Mouse (Mus musculus): ENCODE data around the gene Gm15130. TPM values are rescaled to one million over a fixed set of nuclear protein-coding genes. Genes with fewer than 3 reads are reported as not detected.

The Gm15130 gene
- not detected in 2 replicates for polyA plus RNA-seq (2012; ENCODE audit: insufficient read depth, insufficient read length, low replicate concordance, missing spikeins)

DNA sequence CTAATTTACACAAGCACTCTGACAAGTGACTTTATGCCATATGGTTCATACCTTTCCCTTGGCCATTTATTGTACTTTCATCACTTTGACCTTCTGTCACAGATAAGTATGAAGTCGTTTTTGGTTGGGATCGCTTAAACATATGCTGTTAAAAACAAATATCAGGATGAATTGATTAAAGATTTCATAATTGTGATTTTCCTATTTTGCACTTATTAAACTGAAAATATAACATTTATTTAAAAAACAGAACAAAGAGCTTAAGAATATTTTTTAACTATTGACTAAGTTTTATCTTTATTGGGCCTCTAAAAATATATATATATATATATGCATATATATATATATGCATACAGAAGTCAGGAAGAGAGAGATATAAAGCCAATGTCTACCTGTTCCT lies at the start of gene Gm15130:
Gm15130 (minus strand) TSS at position 101 of the 400 bp plus-strand sequence.
- no peak within 1 kb of the TSS for H3K4me3 ChIP-seq (ENCODE audit: insufficient read depth, low read depth, low read length)
- H3K4me1 ChIP-seq (ENCODE audit: control insufficient read depth, insufficient read depth, low read length), result no peaks in the 10 kb centered on the region
- no peak within 1 kb of the TSS for H3K27ac ChIP-seq (ENCODE audit: insufficient read depth, low read depth, low read length)
- 86% methylated on average over 2 of the region's 2 CpGs for WGBS
- no peak for TF ChIP-seq CTCF (IDR thresholded peaks at IDR 0.05; ENCODE audit: insufficient read depth, low read depth, low read length)

DNA sequence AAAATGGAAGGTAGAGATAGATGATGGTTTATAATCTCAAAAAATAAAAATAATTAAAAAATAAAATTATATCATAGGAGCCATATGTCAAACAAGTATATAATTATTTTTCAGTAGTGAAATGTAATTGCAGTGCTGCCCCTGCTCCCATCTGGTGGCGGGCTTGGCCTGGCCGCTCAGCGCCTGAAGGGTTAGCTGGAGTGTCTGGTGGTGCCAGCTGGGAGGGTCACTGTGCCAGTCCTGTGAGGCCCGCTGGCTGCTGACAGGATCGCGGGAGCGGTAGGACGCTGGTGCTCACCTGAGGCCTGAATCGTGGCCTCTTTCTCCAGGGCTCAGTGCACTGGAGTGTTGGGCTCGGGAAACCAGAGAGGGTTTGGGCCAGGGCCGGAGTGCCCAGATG lies 29.3 kb upstream of the Gm15130 start:
- WGBS, result 92% methylated on average over 11 of the region's 11 CpGs
- no peak for TF ChIP-seq POLR2A (IDR thresholded peaks at IDR 0.05; ENCODE audit: insufficient read depth, low read depth, low read length)
- no peak for TF ChIP-seq CTCF (IDR thresholded peaks at IDR 0.05; ENCODE audit: insufficient read depth, low read depth, low read length)
- Histone ChIP-seq H3K27ac (ENCODE audit: insufficient read depth, low read depth, low read length) (no peak overlapping the region), H3K4me1 (ENCODE audit: control insufficient read depth, insufficient read depth, low read length) (no peaks in the 10 kb centered on the region), H3K4me3 (ENCODE audit: insufficient read depth, low read depth, low read length) (no peak overlapping the region)

GRCm38 (mm10) chr2:111135739-111136138 lies 17.0 kb downstream of the Gm15130 start:
- Histone ChIP-seq H3K27ac (ENCODE audit: insufficient read depth, low read depth, low read length) (no peak overlapping the region), H3K4me1 (ENCODE audit: control insufficient read depth, insufficient read depth, low read length) (no peaks in the 10 kb centered on the region), H3K4me3 (ENCODE audit: insufficient read depth, low read depth, low read length) (no peak overlapping the region)
- TF ChIP-seq CTCF (IDR thresholded peaks at IDR 0.05; ENCODE audit: insufficient read depth, low read depth, low read length) (no peak), POLR2A (IDR thresholded peaks at IDR 0.05; ENCODE audit: insufficient read depth, low read depth, low read length) (no peak)
- 76% methylated on average over 5 of the region's 5 CpGs for WGBS

- Histone ChIP-seq H3K4me3 (ENCODE audit: insufficient read depth, low read depth, low read length) (no peak within 1 kb of the TSS), H3K27ac (ENCODE audit: insufficient read depth, low read depth, low read length) (no peak within 1 kb of the TSS), H3K4me1 (ENCODE audit: control insufficient read depth, insufficient read depth, low read length) (no peaks in the 10 kb centered on the region)
- no peak for TF ChIP-seq CTCF (IDR thresholded peaks at IDR 0.05; ENCODE audit: insufficient read depth, low read depth, low read length)
These were observed 46.9 kb downstream of the Gm15130 start, which contains the start of gene Gm13941 for GRCm38 (mm10) chr2:111105882-111106281. Gm13941 (minus strand) TSS chr2:111105982.

Other genes starting within 250 kb of the Gm15130 start
- gene Ano3, start 202.0 kb downstream of the Gm15130 start, polyA plus RNA-seq (2012; ENCODE audit: insufficient read depth, insufficient read length, low replicate concordance, missing spikeins), result 93.3 TPM in 1 of 2 replicates, not detected in the other
- not detected in 2 replicates for gene Gm13941, start 47.0 kb downstream of the Gm15130 start, polyA plus RNA-seq (2012; ENCODE audit: insufficient read depth, insufficient read length, low replicate concordance, missing spikeins)
- not detected in 2 replicates for gene 4930430A15Rik, start 76.7 kb upstream of the Gm15130 start, polyA plus RNA-seq (2012; ENCODE audit: insufficient read depth, insufficient read length, low replicate concordance, missing spikeins)
- gene Olfr1275, start 82.3 kb upstream of the Gm15130 start, polyA plus RNA-seq (2012; ENCODE audit: insufficient read depth, insufficient read length, low replicate concordance, missing spikeins), result not detected in 2 replicates
- not detected in 2 replicates for gene Olfr1276, start 101.6 kb upstream of the Gm15130 start, polyA plus RNA-seq (2012; ENCODE audit: insufficient read depth, insufficient read length, low replicate concordance, missing spikeins)
- gene Olfr1277, start 121.2 kb upstream of the Gm15130 start, polyA plus RNA-seq (2012; ENCODE audit: insufficient read depth, insufficient read length, low replicate concordance, missing spikeins), result not detected in 2 replicates
- gene Olfr1278, start 137.2 kb upstream of the Gm15130 start, polyA plus RNA-seq (2012; ENCODE audit: insufficient read depth, insufficient read length, low replicate concordance, missing spikeins), result not detected in 2 replicates
- gene Olfr1279, start 147.7 kb upstream of the Gm15130 start, polyA plus RNA-seq (2012; ENCODE audit: insufficient read depth, insufficient read length, low replicate concordance, missing spikeins), result not detected in 2 replicates
- not detected in 2 replicates for gene Olfr1280, start 161.1 kb upstream of the Gm15130 start, polyA plus RNA-seq (2012; ENCODE audit: insufficient read depth, insufficient read length, low replicate concordance, missing spikeins)
- not detected in 2 replicates for gene Olfr1281, start 173.6 kb upstream of the Gm15130 start, polyA plus RNA-seq (2012; ENCODE audit: insufficient read depth, insufficient read length, low replicate concordance, missing spikeins)
- gene Olfr1282, start 183.1 kb upstream of the Gm15130 start, polyA plus RNA-seq (2012; ENCODE audit: insufficient read depth, insufficient read length, low replicate concordance, missing spikeins), result not detected in 2 replicates
- not detected in 2 replicates for gene Olfr1283, start 213.9 kb upstream of the Gm15130 start, polyA plus RNA-seq (2012; ENCODE audit: insufficient read depth, insufficient read length, low replicate concordance, missing spikeins)
- not detected in 2 replicates for gene Olfr1284, start 222.6 kb upstream of the Gm15130 start, polyA plus RNA-seq (2012; ENCODE audit: insufficient read depth, insufficient read length, low replicate concordance, missing spikeins)

Measured in olfactory bulb, adult 2 months (tissue).